Mouse (Mus musculus) cerebellum, postnatal 25 days (tissue): ENCODE measurements around the gene Unc5c.

Experiments used
- DNase-seq, 2 experiments: peaks; one replicate each; pipeline ENCODE4 v3.0.0; 2021; ENCODE audit warnings: mixed read lengths in 2 of 2

Gene Unc5c

GRCm38 (mm10) chr3:141819331-141819941 is 354.4 kb downstream of the Unc5c start:
- peak; percentile 40 to 48 for DNase-seq

GRCm38 (mm10) chr3:141828301-141828700 is 363.3 kb downstream of the Unc5c start:
- DNase-seq: peak in 1 of 2 experiments; percentile 45

- DNase-seq: peak; percentile 75 to 87
Observed at GRCm38 (mm10) chr3:141831135-141831534, 366.1 kb downstream of the Unc5c start.

DNA sequence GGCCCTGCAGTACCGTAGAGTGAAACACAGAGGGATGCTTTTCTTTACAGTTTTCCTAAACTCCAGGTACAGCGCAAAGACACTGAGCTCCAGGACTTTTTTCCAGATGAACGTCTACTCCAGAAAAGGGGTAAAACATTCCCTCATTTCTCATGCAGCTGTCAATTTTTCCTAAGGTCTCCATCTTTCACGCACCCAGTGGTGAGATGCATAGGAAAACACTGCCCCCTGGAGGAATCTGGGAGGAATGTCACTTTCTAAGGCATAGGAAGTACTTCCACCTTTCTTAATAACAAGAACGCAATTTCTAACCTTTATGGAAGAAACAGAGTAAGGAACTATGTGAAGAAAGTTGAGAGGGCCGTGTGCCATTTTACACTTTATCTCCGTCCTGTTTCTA is 373.8 kb downstream of the Unc5c start:
- peak; percentile 42 to 64 for DNase-seq

DNA sequence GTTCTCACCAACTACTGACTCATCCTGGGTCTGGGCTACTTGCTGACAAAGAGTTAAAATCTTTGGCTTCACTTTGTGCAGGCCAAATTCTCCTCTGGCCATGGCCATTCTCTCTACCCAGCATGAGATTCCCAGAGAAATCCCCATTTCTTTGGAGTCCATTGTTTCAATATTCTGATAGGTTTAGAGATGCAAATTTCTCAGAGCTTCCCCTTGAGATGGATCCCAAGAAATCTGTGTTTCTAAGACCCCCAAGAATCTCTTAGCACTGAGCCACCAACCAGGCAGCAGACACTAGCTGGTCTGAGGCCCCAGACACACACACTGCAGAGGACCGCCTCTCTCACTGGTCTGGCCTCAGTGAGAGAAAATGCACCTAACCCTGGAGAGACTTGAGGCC is 384.2 kb downstream of the Unc5c start:
- DNase-seq: no peak

DNA sequence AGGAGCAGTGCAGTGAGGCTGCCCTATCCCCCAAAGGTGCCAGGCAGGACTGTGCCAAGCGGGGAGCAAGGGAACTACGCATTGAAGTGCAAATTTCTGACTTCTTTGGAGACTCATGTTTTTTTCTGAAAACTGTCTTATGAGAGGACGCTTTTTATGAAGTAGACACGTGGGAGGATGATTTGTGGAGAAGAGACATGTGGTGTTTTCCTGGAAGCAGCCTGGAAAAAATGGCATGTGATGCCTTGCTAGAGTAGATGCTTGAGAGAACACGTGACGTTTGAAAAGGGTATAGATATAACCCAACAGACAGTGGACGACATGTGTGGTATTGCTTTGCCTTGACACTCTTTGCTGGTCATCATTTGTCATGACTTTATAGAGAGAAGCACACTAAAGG is 385.1 kb downstream of the Unc5c start:
- DNase-seq: no peak

GRCm38 (mm10) chr3:141854339-141854738 is 389.3 kb downstream of the Unc5c start:
- DNase-seq: no peak

DNA sequence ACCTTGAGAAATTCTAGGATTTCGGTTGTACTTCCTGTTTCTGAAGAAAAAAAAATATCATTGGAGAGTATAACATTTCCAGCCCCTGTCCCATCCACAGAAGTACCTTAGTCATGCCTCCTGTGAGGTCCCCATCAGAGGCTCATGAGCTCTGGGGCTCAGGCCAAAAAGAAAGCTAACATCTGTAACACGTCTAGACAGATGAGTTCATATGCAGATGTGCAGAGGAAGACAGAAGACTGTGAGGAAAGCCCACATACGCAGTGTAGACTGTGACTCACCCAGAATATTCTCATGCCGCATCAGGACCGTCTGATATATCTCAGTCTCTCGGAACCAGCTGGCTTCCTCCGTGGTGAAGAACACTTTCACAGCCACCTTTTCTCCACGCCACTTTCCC is 392.1 kb downstream of the Unc5c start:
- no peak for DNase-seq

DNA sequence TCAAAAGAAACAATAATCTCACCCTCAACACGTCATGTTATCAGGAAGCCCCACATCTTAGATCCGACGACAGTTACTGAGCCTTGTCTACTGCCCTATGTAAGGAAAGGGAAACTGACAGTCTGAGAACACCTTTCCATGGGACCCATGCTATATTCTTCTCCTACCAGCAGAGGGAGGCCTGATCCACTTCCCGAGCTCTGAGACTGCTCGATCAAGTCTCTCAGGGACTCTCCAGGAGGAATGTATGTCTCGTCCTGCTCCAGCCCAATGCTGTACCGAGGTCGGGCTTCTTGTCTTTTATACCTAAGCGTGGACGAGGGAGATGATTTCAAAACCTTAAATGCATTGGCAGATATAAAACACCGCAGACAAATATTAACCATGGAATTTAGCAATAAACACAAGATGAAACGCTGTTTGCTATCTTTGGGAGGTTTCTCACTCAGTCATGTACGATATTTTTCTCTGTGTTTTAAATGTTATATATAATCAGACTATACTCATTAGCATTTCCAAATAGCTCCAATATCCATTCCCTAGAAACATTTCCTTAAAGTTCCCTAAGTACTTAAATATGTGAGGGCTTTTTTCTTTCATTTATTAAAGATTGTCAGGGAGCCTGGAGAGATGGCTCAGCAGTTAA is 397.9 kb downstream of the Unc5c start:
- DNase-seq: peak; percentile 50 to 68

- DNase-seq: no peak
Observed at GRCm38 (mm10) chr3:141871805-141872204, 406.8 kb downstream of the Unc5c start.

DNA sequence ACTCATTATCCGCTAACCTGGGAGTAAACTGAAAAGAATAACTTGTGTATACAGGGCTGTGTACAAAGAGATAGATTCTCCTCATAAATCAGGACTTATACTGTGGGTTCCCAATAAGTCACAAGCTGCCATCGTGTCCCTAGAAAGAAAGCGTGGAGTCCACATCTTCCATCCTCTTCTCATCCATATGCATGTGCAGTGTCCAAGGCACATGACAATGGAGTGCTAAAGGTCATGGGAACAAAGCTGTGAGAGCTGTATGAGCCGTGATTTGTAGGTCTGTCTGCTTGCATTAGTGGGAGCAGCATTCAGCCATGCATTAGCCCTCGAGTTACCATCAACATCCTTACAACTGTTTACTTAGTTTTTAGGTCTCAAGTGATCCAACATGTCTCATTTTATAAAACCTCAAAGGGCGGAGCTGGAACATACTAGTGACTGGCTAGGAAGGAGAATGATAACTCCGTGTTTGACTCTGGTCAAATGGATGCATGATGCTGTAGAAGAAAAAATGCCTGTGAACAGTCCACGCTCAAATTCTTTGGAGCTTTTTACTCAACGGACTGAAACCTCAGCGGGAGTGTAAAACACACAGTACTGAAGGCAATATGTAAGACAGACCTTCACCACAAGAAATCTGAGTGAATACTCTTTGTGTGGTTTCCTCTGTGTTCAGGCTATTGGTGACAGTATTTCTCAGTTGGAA is 407.5 kb downstream of the Unc5c start:
- DNase-seq: no peak

DNA sequence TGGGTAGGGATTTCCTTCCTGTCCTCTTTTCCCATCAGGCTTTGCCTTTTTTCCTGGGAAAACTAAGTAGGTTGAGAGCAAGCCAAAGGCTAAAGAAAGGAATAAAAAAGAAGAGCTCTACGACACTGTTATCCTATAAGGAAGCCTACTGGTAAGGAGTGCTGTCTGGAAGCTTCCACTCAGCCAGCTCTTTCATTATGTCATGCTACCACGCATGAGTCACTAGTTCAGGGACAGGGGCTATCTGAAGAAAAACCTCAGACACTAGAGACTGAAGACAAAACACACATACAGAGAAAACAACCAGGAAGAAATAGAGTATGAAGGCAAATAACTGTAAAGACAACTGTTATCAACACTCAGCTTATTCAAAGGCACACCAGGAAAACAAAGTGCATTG is 417.5 kb downstream of the Unc5c start:
- no peak for DNase-seq

DNA sequence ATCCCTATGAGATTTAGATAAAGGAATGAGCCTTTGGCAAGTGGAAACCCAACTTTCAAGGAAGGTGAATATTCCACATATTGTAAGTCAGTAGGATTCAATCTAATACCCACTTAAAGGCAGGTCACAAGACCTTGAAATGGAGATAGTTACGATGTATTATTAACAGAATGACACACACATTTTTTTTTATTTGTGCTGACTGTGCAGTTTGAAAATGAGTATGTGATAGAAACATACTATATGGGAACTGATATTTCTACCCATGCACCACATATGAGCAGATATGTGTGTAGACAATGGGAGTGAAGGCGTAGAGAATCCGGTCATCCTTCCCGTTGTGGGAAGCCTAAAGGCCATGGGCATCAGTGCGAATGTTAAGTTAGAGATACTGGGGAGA is 419.2 kb downstream of the Unc5c start:
- DNase-seq: no peak
